ENCODE assay signal across 8 mouse cellular contexts in the genomic region with DNA sequence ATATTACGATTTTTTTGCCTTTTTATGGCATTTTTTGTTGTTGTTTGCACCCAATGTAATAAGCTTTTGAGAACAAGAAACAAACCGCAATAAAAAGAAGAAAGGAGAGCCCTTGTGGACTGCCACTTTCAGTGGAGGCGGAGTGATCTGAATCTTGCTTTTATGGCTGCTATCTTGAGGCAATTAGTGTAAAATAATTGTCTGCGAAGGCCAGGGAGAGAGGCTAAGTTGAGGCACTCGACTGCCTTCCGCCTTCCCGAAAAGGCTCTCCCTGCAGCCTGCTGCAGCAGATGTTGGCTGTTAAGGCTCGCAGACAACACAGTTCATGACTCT. TPM values are rescaled to one million over a fixed set of nuclear protein-coding genes. Genes with fewer than 3 reads are reported as not detected.
DNase-seq lines count a peak whose midpoint lies in the region; ATAC-seq and TF ChIP-seq lines count a peak whose summit lies in the region.

No protein-coding gene starts in this region.

- WGBS in kidney, postnatal 0 days = 10% methylated on average over 8 of the region's 8 CpGs
- WGBS in embryonic facial prominence, embryonic 13.5 days = 17% methylated on average over 8 of the region's 8 CpGs
- WGBS in hindbrain, postnatal 0 days = 30% methylated on average over 8 of the region's 8 CpGs
- WGBS in midbrain, postnatal 0 days = 53% methylated on average over 8 of the region's 8 CpGs

- H3K9me3 ChIP-seq in kidney, postnatal 0 days (replicated peaks; ENCODE audit: low read length) = no peaks in the 10 kb centered on the region
- no peaks in the 10 kb centered on the region; the same call in 1 of the 2 replicates for H3K9me3 ChIP-seq in embryonic facial prominence, embryonic 13.5 days
- H3K9me3 ChIP-seq in hindbrain, postnatal 0 days (ENCODE audit: low read length) = no peaks in the 10 kb centered on the region
- H3K9me3 ChIP-seq in midbrain, postnatal 0 days (ENCODE audit: low read length) = no peaks in the 10 kb centered on the region

- no peak overlapping the region for H3K4me3 ChIP-seq in kidney, postnatal 0 days (replicated peaks; ENCODE audit: low read depth, low read length)
- H3K4me3 ChIP-seq in embryonic facial prominence, embryonic 13.5 days = peak overlapping the region; percentile 14
- H3K4me3 ChIP-seq in hindbrain, postnatal 0 days (ENCODE audit: low read length) = 0 out of 2 replicates have a peak overlapping the region, but pooled peaks have one; percentile 1
- no peak overlapping the region for H3K4me3 ChIP-seq in midbrain, postnatal 0 days (ENCODE audit: low read depth, low read length)

- peak overlapping the region; percentile 53 for H3K4me2 ChIP-seq in kidney, postnatal 0 days (ENCODE audit: low read length)
- peak overlapping the region; percentile 55 for H3K4me2 ChIP-seq in embryonic facial prominence, embryonic 13.5 days
- H3K4me2 ChIP-seq in hindbrain, postnatal 0 days (ENCODE audit: low read depth, low read length) = peak overlapping the region; percentile 46
- H3K4me2 ChIP-seq in midbrain, postnatal 0 days (ENCODE audit: low read depth, low read length, poor library complexity, severe bottlenecking) = peak overlapping the region; percentile 36

- H3K9ac ChIP-seq in kidney, postnatal 0 days (ENCODE audit: low read depth, low read length) = no peak overlapping the region
- peak overlapping the region; percentile 23; the same call in 1 of the 2 replicates for H3K9ac ChIP-seq in embryonic facial prominence, embryonic 13.5 days
- peak overlapping the region; percentile 21; the same call in 1 of the 2 replicates for H3K9ac ChIP-seq in hindbrain, postnatal 0 days (replicated peaks; ENCODE audit: low read length)
- no peak overlapping the region; the same call in 1 of the 2 replicates for H3K9ac ChIP-seq in midbrain, postnatal 0 days (replicated peaks; ENCODE audit: low read length, poor library complexity, severe bottlenecking)

- no peak for DNase-seq in kidney, postnatal 0 days (ENCODE audit: low spot score)
- no peak for DNase-seq in kidney, adult 8-10 months
- no peak for DNase-seq in hindbrain, postnatal 0 days (ENCODE audit: low spot score)
- no peak for DNase-seq in midbrain, postnatal 0 days (ENCODE audit: low spot score)
- DNase-seq in left cerebral cortex, postnatal 14 days (ENCODE audit: low spot score in 2 of 2) = no peak
- no peak for DNase-seq in spleen, postnatal 36 days (ENCODE audit: low spot score in 2 of 2)
- no peak for DNase-seq in embryo, embryonic 10 days (ENCODE audit: low spot score)

- no peak for TF ChIP-seq CTCF in kidney, postnatal 0 days (IDR thresholded peaks at IDR 0.05; ENCODE audit: low read depth)
- no peak for TF ChIP-seq CTCF in hindbrain, postnatal 0 days (IDR thresholded peaks at IDR 0.05; ENCODE audit: low read depth)
- TF ChIP-seq CTCF in midbrain, postnatal 0 days (IDR thresholded peaks at IDR 0.05) = no peak

- intact Hi-C loops in left cerebral cortex, postnatal 14 days (cut with DNase I) = no loop called here

- ATAC-seq in kidney, postnatal 0 days (replicated peaks; ENCODE audit: low FRiP score, low read depth) = no peak; the same call in 1 of the 2 replicates
- ATAC-seq in embryonic facial prominence, embryonic 13.5 days (ENCODE audit: insufficient number of reproducible peaks, insufficient read depth, low FRiP score, low TSS enrichment, low read depth) = no peak
- ATAC-seq in hindbrain, postnatal 0 days = no peak; the same call in 1 of the 2 replicates
- ATAC-seq in midbrain, postnatal 0 days (ENCODE audit: low FRiP score) = no peak

- H3K36me3 ChIP-seq in kidney, postnatal 0 days (ENCODE audit: insufficient read depth, low read length) = no peaks in the 10 kb centered on the region
- H3K36me3 ChIP-seq in embryonic facial prominence, embryonic 13.5 days = no peaks in the 10 kb centered on the region
- H3K36me3 ChIP-seq in hindbrain, postnatal 0 days (ENCODE audit: insufficient read depth, low read length) = no peaks in the 10 kb centered on the region
- H3K36me3 ChIP-seq in midbrain, postnatal 0 days (ENCODE audit: insufficient read depth, low read length) = no peaks in the 10 kb centered on the region

- peaks cover 5% of the 10 kb centered on the region; the same call in 1 of the 2 replicates for H3K4me1 ChIP-seq in kidney, postnatal 0 days (replicated peaks; ENCODE audit: insufficient read depth, low read length)
- H3K4me1 ChIP-seq in embryonic facial prominence, embryonic 13.5 days = peaks cover 41% of the 10 kb centered on the region
- H3K4me1 ChIP-seq in hindbrain, postnatal 0 days (ENCODE audit: insufficient read depth, low read length) = peaks cover 19% of the 10 kb centered on the region; the same call in 1 of the 2 replicates
- H3K4me1 ChIP-seq in midbrain, postnatal 0 days (ENCODE audit: insufficient read depth, low read length) = peaks cover 8% of the 10 kb centered on the region; the same call in 1 of the 2 replicates

- no peaks in the 10 kb centered on the region for H3K27me3 ChIP-seq in kidney, postnatal 0 days (ENCODE audit: insufficient read depth, low read length)
- no peaks in the 10 kb centered on the region for H3K27me3 ChIP-seq in embryonic facial prominence, embryonic 13.5 days
- H3K27me3 ChIP-seq in hindbrain, postnatal 0 days (ENCODE audit: insufficient read depth, low read length) = no peaks in the 10 kb centered on the region
- H3K27me3 ChIP-seq in midbrain, postnatal 0 days (ENCODE audit: insufficient read depth, low read length) = no peaks in the 10 kb centered on the region

- peak overlapping the region; percentile 70 for H3K27ac ChIP-seq in kidney, postnatal 0 days
- peak overlapping the region; percentile 83 for H3K27ac ChIP-seq in embryonic facial prominence, embryonic 13.5 days
- H3K27ac ChIP-seq in hindbrain, postnatal 0 days = peak overlapping the region; percentile 72
- peak overlapping the region; percentile 51 for H3K27ac ChIP-seq in midbrain, postnatal 0 days (ENCODE audit: low read depth, low read length)

RNA-seq across cellular contexts. Expression of a gene that starts 37.7 kb away (rescaled TPM):
- polyA plus RNA-seq in kidney, postnatal 0 days (2015; fragmentation: Nextera tagmentation; extraction: Ambion mirVana) = 37.1 and 38.0 TPM in 2 replicates
- polyA plus RNA-seq in embryonic facial prominence, embryonic 13.5 days (2015; fragmentation: Nextera tagmentation; extraction: Ambion mirVana) = 66.7 TPM in 2 replicates
- total RNA-seq in hindbrain, postnatal 0 days (2014; rRNA removed) = 53.6 and 55.2 TPM in 2 replicates
- polyA plus RNA-seq in hindbrain, postnatal 0 days (2015; fragmentation: Nextera tagmentation; extraction: Ambion mirVana) = 50.9 and 54.8 TPM in 2 replicates
- 66.2 and 71.1 TPM in 2 replicates for total RNA-seq in midbrain, postnatal 0 days (2014; rRNA removed)
- polyA plus RNA-seq in midbrain, postnatal 0 days (2015; fragmentation: Nextera tagmentation; extraction: Ambion mirVana) = 67.8 and 74.3 TPM in 2 replicates
- total RNA-seq in left cerebral cortex, postnatal 14 days (2021) = 100 to 1,000 TPM; 137 to 149 TPM

Comparison
In these comparisons a context has a peak if more than half of its experiments do, and no peak if none do; other contexts are left out.
1. H3K4me3 ChIP-seq: peak in embryonic facial prominence, embryonic 13.5 days (single experiment) and hindbrain, postnatal 0 days (single experiment); none in kidney, postnatal 0 days (single experiment) and midbrain, postnatal 0 days (single experiment).
2. H3K9ac ChIP-seq: peak in embryonic facial prominence, embryonic 13.5 days (single experiment) and hindbrain, postnatal 0 days (single experiment); none in kidney, postnatal 0 days (single experiment) and midbrain, postnatal 0 days (single experiment).
3. Peak in every context shown above with its lines, with median percentiles within 50 percentile points of each other: H3K27ac ChIP-seq and H3K4me2 ChIP-seq.